In the genomic region with DNA sequence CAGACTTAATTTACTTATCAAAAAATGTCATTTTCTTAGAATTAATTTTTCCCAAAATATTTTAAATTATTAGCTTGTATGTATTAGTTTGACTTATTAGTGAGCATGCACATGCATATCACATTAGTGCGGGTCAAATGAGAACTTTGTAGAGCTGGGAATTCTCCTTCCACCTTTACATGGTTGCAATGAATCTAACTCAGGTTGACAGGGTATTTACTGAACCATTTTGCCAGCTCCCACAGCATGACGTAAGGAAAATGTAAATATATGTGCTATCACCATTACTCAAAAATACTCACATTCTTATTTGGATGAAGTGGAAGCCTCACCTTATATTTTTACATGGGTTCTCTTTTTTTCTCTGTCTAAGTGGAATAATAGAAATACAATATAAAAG, we compare ENCODE assay signal across 22 mouse cellular contexts.
A peak's percentile ranks its signal among the peaks of the same experiment; 100 is the strongest.
DNase-seq lines count a peak whose midpoint lies in the region; ATAC-seq and TF ChIP-seq lines count a peak whose summit lies in the region.
"Had no signal": no experiment of that assay in that cellular context is flagged by ENCODE, and none has a peak within 500 bp of the region (broad histone marks: within the 10 kb centered on the region; RNA-seq: fewer than 3 reads in every experiment).

No protein-coding gene starts in this region.

- H3K27me3 ChIP-seq in hindbrain, postnatal 0 days (ENCODE audit: insufficient read depth, low read length): no peaks in the 10 kb centered on the region
- H3K27me3 ChIP-seq in hindbrain, embryonic 12.5 days: no peaks in the 10 kb centered on the region
- H3K27me3 ChIP-seq in midbrain, postnatal 0 days (ENCODE audit: insufficient read depth, low read length): no peaks in the 10 kb centered on the region
- no peaks in the 10 kb centered on the region for H3K27me3 ChIP-seq in midbrain, embryonic 15.5 days (replicated peaks)
- H3K27me3 ChIP-seq: embryonic facial prominence, embryonic 12.5 days; embryonic facial prominence, embryonic 15.5 days; forebrain, embryonic 13.5 days; forebrain, embryonic 15.5 days had no signal

- peak; percentile 37 for DNase-seq in hindbrain, postnatal 0 days (ENCODE audit: low spot score)
- DNase-seq in midbrain, postnatal 0 days (ENCODE audit: low spot score): peak; percentile 14
- DNase-seq in retina, embryonic 14.5 days (ENCODE audit: low spot score): peak; percentile 78
- DNase-seq in retina, postnatal 1 day: peak; percentile 64
- DNase-seq in right cerebral cortex, postnatal 14 days: no peak
- DNase-seq: adrenal gland, adult 2 months; adrenal gland, postnatal 10 days; adrenal gland, postnatal 25 days; cerebellum, adult 11 months; cerebellum, adult 18-20 months; cerebellum, adult 8-10 months; cerebellum, adult 9-11 months; cerebellum, postnatal 14 days; cerebellum, postnatal 36 days; embryo, embryonic 11 days; forebrain, postnatal 0 days had no signal

- no peaks in the 10 kb centered on the region for H3K4me1 ChIP-seq in hindbrain, postnatal 0 days (ENCODE audit: insufficient read depth, low read length)
- H3K4me1 ChIP-seq in hindbrain, embryonic 12.5 days: no peaks in the 10 kb centered on the region
- no peaks in the 10 kb centered on the region for H3K4me1 ChIP-seq in midbrain, postnatal 0 days (ENCODE audit: insufficient read depth, low read length)
- no peaks in the 10 kb centered on the region for H3K4me1 ChIP-seq in midbrain, embryonic 15.5 days
- H3K4me1 ChIP-seq: embryonic facial prominence, embryonic 12.5 days; embryonic facial prominence, embryonic 15.5 days; forebrain, embryonic 13.5 days; forebrain, embryonic 15.5 days had no signal

- H3K9me3 ChIP-seq in hindbrain, postnatal 0 days (ENCODE audit: low read length): no peaks in the 10 kb centered on the region
- no peaks in the 10 kb centered on the region for H3K9me3 ChIP-seq in hindbrain, embryonic 12.5 days (replicated peaks)
- H3K9me3 ChIP-seq in midbrain, postnatal 0 days (ENCODE audit: low read length): no peaks in the 10 kb centered on the region
- no peaks in the 10 kb centered on the region for H3K9me3 ChIP-seq in midbrain, embryonic 15.5 days
- H3K9me3 ChIP-seq: embryonic facial prominence, embryonic 12.5 days; embryonic facial prominence, embryonic 15.5 days; forebrain, embryonic 13.5 days; forebrain, embryonic 15.5 days had no signal

- no peak overlapping the region for H3K4me3 ChIP-seq in hindbrain, postnatal 0 days (ENCODE audit: low read length)
- H3K4me3 ChIP-seq in hindbrain, embryonic 12.5 days: no peak overlapping the region
- H3K4me3 ChIP-seq in midbrain, postnatal 0 days (ENCODE audit: low read depth, low read length): no peak overlapping the region
- H3K4me3 ChIP-seq in midbrain, embryonic 15.5 days: no peak overlapping the region
- H3K4me3 ChIP-seq: embryonic facial prominence, embryonic 12.5 days; embryonic facial prominence, embryonic 15.5 days; forebrain, embryonic 13.5 days; forebrain, embryonic 15.5 days had no signal

- no peak overlapping the region for H3K27ac ChIP-seq in hindbrain, postnatal 0 days
- no peak overlapping the region for H3K27ac ChIP-seq in hindbrain, embryonic 12.5 days
- no peak overlapping the region for H3K27ac ChIP-seq in midbrain, postnatal 0 days (ENCODE audit: low read depth, low read length)
- no peak overlapping the region for H3K27ac ChIP-seq in midbrain, embryonic 15.5 days
- H3K27ac ChIP-seq: embryonic facial prominence, embryonic 12.5 days; embryonic facial prominence, embryonic 15.5 days; forebrain, embryonic 13.5 days; forebrain, embryonic 15.5 days had no signal

- H3K9ac ChIP-seq in hindbrain, postnatal 0 days (replicated peaks; ENCODE audit: low read length): no peak overlapping the region
- H3K9ac ChIP-seq in hindbrain, embryonic 12.5 days: no peak overlapping the region
- H3K9ac ChIP-seq in midbrain, postnatal 0 days (replicated peaks; ENCODE audit: low read length, poor library complexity, severe bottlenecking): no peak overlapping the region
- H3K9ac ChIP-seq in midbrain, embryonic 15.5 days: no peak overlapping the region
- H3K9ac ChIP-seq: embryonic facial prominence, embryonic 12.5 days; embryonic facial prominence, embryonic 15.5 days; forebrain, embryonic 13.5 days; forebrain, embryonic 15.5 days; forebrain, postnatal 0 days had no signal

- H3K36me3 ChIP-seq in hindbrain, postnatal 0 days (ENCODE audit: insufficient read depth, low read length): no peaks in the 10 kb centered on the region
- no peaks in the 10 kb centered on the region for H3K36me3 ChIP-seq in hindbrain, embryonic 12.5 days
- no peaks in the 10 kb centered on the region for H3K36me3 ChIP-seq in midbrain, postnatal 0 days (ENCODE audit: insufficient read depth, low read length)
- H3K36me3 ChIP-seq in midbrain, embryonic 15.5 days (replicated peaks): no peaks in the 10 kb centered on the region
- H3K36me3 ChIP-seq: embryonic facial prominence, embryonic 12.5 days; embryonic facial prominence, embryonic 15.5 days; forebrain, embryonic 15.5 days had no signal

- no peak overlapping the region for H3K4me2 ChIP-seq in hindbrain, postnatal 0 days (ENCODE audit: low read depth, low read length)
- no peak overlapping the region for H3K4me2 ChIP-seq in hindbrain, embryonic 12.5 days (replicated peaks)
- no peak overlapping the region for H3K4me2 ChIP-seq in midbrain, postnatal 0 days (ENCODE audit: low read depth, low read length, poor library complexity, severe bottlenecking)
- no peak overlapping the region for H3K4me2 ChIP-seq in midbrain, embryonic 15.5 days
- H3K4me2 ChIP-seq: embryonic facial prominence, embryonic 12.5 days; embryonic facial prominence, embryonic 15.5 days; forebrain, embryonic 13.5 days; forebrain, embryonic 15.5 days had no signal

- ATAC-seq in hindbrain, postnatal 0 days: no peak
- no peak for ATAC-seq in hindbrain, embryonic 12.5 days (ENCODE audit: low FRiP score)
- no peak for ATAC-seq in midbrain, postnatal 0 days (ENCODE audit: low FRiP score)
- ATAC-seq in midbrain, embryonic 15.5 days (replicated peaks): no peak
- ATAC-seq: forebrain, embryonic 13.5 days; forebrain, embryonic 15.5 days; forebrain, postnatal 0 days had no signal

- TF ChIP-seq CTCF in hindbrain, postnatal 0 days (IDR thresholded peaks at IDR 0.05; ENCODE audit: low read depth): no peak
- no peak for TF ChIP-seq CTCF in midbrain, postnatal 0 days (IDR thresholded peaks at IDR 0.05)

- WGBS in hindbrain, postnatal 0 days: 73% methylated on average over 2 of the region's 2 CpGs
- 83% methylated on average over 2 of the region's 2 CpGs for WGBS in hindbrain, embryonic 12.5 days
- WGBS in midbrain, postnatal 0 days: 86% methylated on average over 2 of the region's 2 CpGs
- WGBS in midbrain, embryonic 15.5 days: 84% methylated on average over 2 of the region's 2 CpGs
